Mouse (Mus musculus): ENCODE data around the gene Eef1b2.

DNA sequence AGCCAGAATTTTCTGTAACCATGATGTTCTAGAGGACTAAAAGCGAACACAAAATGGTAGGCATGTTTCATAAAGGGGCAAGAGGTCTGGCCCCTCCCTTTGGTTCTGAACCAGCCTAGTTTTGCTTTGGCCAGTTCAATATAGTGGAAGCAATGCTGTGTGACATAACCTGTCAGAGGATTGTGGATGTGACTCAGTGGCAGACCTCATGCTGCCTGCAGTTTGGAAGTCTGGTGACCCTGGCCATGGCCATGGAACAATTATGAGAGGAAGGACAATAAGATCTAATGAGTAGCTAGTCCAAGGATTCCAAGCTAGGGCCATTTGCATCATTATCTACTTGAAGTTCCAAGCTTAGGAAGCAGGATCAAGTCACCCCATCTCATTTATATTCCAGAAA, 4.9 kb downstream of the Eef1b2 start:
- TF ChIP-seq POLR2AphosphoS5 (IDR thresholded peaks at IDR 0.05; ENCODE audit: insufficient replicate concordance, low read depth, low read length): peak; percentile 62; the same call in 1 of the 2 replicates
- TF ChIP-seq CTCF (IDR thresholded peaks at IDR 0.05; ENCODE audit: low read depth, low read length): no peak
- TF ChIP-seq GATA1 (IDR thresholded peaks at IDR 0.05; ENCODE audit: borderline replicate concordance, low read length): no peak
- TF ChIP-seq GATA2 (IDR thresholded peaks at IDR 0.05; ENCODE audit: borderline replicate concordance, low read depth, low read length): no peak
